Mouse (Mus musculus) spleen, adult 2 months (tissue): ENCODE measurements around the gene Zbed4.

Experiments used
- CTCF ChIP-seq: fragments of 200-500 bp; IDR thresholded peaks from 2 replicates; pipeline ENCODE4 v1.5.1; 2011; ENCODE audit warnings: mild to moderate bottlenecking, inconsistent platforms; ENCODE audit not compliant: insufficient read depth, insufficient read length, insufficient replicate concordance; ENCODE audit errors: extremely low read depth
- POLR2A ChIP-seq: fragments of 200-500 bp; IDR thresholded peaks from 2 replicates; pipeline ENCODE4 v1.6.1; 2011; ENCODE audit warnings: low read depth, low read length, inconsistent platforms

GRCm38 (mm10) chr15:88724311-88724710 is 27.1 kb upstream of the Zbed4 start:
- no peak for TF ChIP-seq POLR2A
- no peak for TF ChIP-seq CTCF
